Mouse (Mus musculus) testis, adult 2 months (tissue): ENCODE results near the gene C2cd4a.

ENCODE experiments used
- CTCF ChIP-seq: fragments of 200-500 bp; IDR thresholded peaks from 2 replicates; pipeline ENCODE4 v1.5.1; 2012; ENCODE audit warnings: low read depth, mild to moderate bottlenecking, inconsistent platforms, low read length, moderate library complexity; ENCODE audit not compliant: control insufficient read depth, insufficient read depth, insufficient replicate concordance
- POLR2A ChIP-seq: fragments of 200-500 bp; IDR thresholded peaks from 2 replicates; pipeline ENCODE4 v1.6.1; 2012; ENCODE audit warnings: low read depth, mild to moderate bottlenecking, inconsistent platforms, low read length, moderate library complexity; ENCODE audit not compliant: control insufficient read depth

GRCm38 (mm10) chr9:67795205-67795675 is 36.9 kb downstream of the C2cd4a start:
- TF ChIP-seq POLR2A (no peak), CTCF (no peak)
